Mouse (Mus musculus) myocyte (in vitro differentiated cells): ENCODE results near the gene Cend1. TPM values are rescaled to one million over a fixed set of nuclear protein-coding genes. Genes with fewer than 3 reads are reported as not detected.
A peak's percentile ranks its signal among the peaks of the same experiment; 100 is the strongest.

Source experiments
- H3K27me3 ChIP-seq: one replicate; pipeline ENCODE4 v1.6.1; 2011; ENCODE audit not compliant: control insufficient read depth, insufficient read depth, insufficient read length
- H3K36me3 ChIP-seq: one replicate; pipeline ENCODE4 v1.6.1; 2011; ENCODE audit not compliant: control insufficient read depth, insufficient read depth
- H3K4me2 ChIP-seq: one replicate; pipeline ENCODE4 v1.6.1; 2011; ENCODE audit warnings: low read depth, control low read depth
- H3K4me3 ChIP-seq: one replicate; pipeline ENCODE4 v1.5.1; 2011; ENCODE audit warnings: mild to moderate bottlenecking, control low read depth, moderate library complexity
- H3K79me2 ChIP-seq: one replicate; pipeline ENCODE4 v1.6.1; 2011; ENCODE audit not compliant: control insufficient read depth, insufficient read depth
- H3ac ChIP-seq: one replicate; pipeline ENCODE4 v1.6.1; 2011; ENCODE audit not compliant: control insufficient read depth, insufficient read length
- CEBPB ChIP-seq: IDR thresholded peaks from 2 replicates; pipeline ENCODE4 v1.6.1; 2011; ENCODE audit warnings: mild to moderate bottlenecking, moderate library complexity; ENCODE audit not compliant: poor library complexity, insufficient read depth, severe bottlenecking
- E2F4 ChIP-seq: IDR thresholded peaks from one replicate; pipeline ENCODE4 v1.6.1; 2011; ENCODE audit warnings: mild to moderate bottlenecking, control low read depth, moderate library complexity; ENCODE audit not compliant: insufficient read depth
- MAX ChIP-seq: IDR thresholded peaks from one replicate; pipeline ENCODE4 v1.6.1; 2011; ENCODE audit warnings: low read depth, mild to moderate bottlenecking, control low read depth
- MYOD1 ChIP-seq, 3 experiments: IDR thresholded peaks; one replicate each; pipeline ENCODE4 v1.6.1; 2011; ENCODE audit warnings: control low read depth in 2 of 3, low read depth in 2 of 3, mild to moderate bottlenecking in 2 of 3, moderate library complexity in 1 of 3; ENCODE audit not compliant: insufficient read length in 2 of 3, control insufficient read depth in 1 of 3
- MYOG ChIP-seq, 3 experiments: IDR thresholded peaks; one replicate each; pipeline ENCODE4 v1.6.1; 2011; ENCODE audit warnings: control low read depth in 2 of 3, low read depth in 2 of 3, mild to moderate bottlenecking in 2 of 3; ENCODE audit not compliant: insufficient read length in 2 of 3, control insufficient read depth in 1 of 3, insufficient read depth in 1 of 3
- POLR2A ChIP-seq: IDR thresholded peaks from one replicate; pipeline ENCODE4 v1.6.1; 2011; ENCODE audit warnings: low read depth, mild to moderate bottlenecking, control low read depth, moderate library complexity; ENCODE audit not compliant: insufficient read length
- POLR2AphosphoS2 ChIP-seq: IDR thresholded peaks from one replicate; pipeline ENCODE4 v1.6.1; 2011; ENCODE audit warnings: low read depth, control low read depth; ENCODE audit not compliant: insufficient read length
- REST ChIP-seq: IDR thresholded peaks from one replicate; pipeline ENCODE4 v1.6.1; 2011; ENCODE audit warnings: mild to moderate bottlenecking, control low read depth, moderate library complexity; ENCODE audit not compliant: insufficient read depth, insufficient read length
- SRF ChIP-seq: IDR thresholded peaks from one replicate; pipeline ENCODE4 v1.6.1; 2011; ENCODE audit warnings: low read depth; ENCODE audit not compliant: control insufficient read depth, insufficient read length
- TCF12 ChIP-seq: IDR thresholded peaks from one replicate; pipeline ENCODE4 v1.6.1; 2011; ENCODE audit warnings: mild to moderate bottlenecking, control low read depth; ENCODE audit not compliant: poor library complexity, insufficient read depth, severe bottlenecking
- TCF3 ChIP-seq: IDR thresholded peaks from one replicate; pipeline ENCODE4 v1.6.1; 2011; ENCODE audit warnings: low read depth, control low read depth; ENCODE audit not compliant: insufficient read length
- USF1 ChIP-seq: IDR thresholded peaks from one replicate; pipeline ENCODE4 v1.6.1; 2011; ENCODE audit warnings: low read depth, mild to moderate bottlenecking, control low read depth, moderate library complexity
- polyA plus RNA-seq: library from polyadenylated mRNA; unstranded; fragments of >200 nt; fragmentation: generic; extraction: Trizol; gene quantifications from one replicate; pipeline ENCODE4 v1.2.1, GENCODE M21; 2012; ENCODE audit warnings: missing spikeins

Gene Cend1
- polyA plus RNA-seq, 1 experiment, result 0.25 TPM

DNA sequence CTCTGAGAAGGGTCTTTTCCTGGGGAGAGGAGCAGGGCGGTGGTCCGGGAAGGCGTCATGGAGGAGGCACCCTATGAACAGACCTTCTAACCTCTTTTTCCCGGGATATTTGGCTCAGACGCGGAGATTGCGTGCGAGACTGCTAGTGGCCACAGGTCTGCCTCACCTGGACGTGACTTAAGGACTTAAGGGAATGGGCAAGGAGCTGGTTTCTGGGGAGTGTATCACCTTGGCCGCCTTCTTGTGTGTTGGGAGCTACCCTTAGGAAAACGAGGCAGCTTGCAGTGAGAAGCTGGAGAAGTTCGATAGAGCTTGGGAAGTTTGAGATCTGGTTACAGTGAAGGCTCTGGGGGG, 46.5 kb upstream of the Cend1 start:
- peaks cover 16% of the 10 kb centered on the region for H3K36me3 ChIP-seq
- peak overlapping the region; percentile 72 for H3ac ChIP-seq
- peak overlapping the region; percentile 80 for H3K4me3 ChIP-seq
- H3K4me2 ChIP-seq, result peak overlapping the region; percentile 95
- H3K27me3 ChIP-seq, result no peaks in the 10 kb centered on the region
- TF ChIP-seq E2F4, result no peak
- no peak for TF ChIP-seq USF1
- TF ChIP-seq TCF3, result no peak
- TF ChIP-seq CEBPB, result no peak
- no peak for TF ChIP-seq REST
- TF ChIP-seq MAX, result no peak
- no peak for TF ChIP-seq POLR2AphosphoS2
- no peak for TF ChIP-seq SRF
- no peak for TF ChIP-seq POLR2A
- no peak for TF ChIP-seq MYOG (IDR thresholded peaks at IDR 0.05; ENCODE audit: control insufficient read depth in 1 of 3, insufficient read depth in 1 of 3, insufficient read length in 2 of 3, low read depth in 2 of 3)
- H3K79me2 ChIP-seq, result peaks cover 67% of the 10 kb centered on the region

DNA sequence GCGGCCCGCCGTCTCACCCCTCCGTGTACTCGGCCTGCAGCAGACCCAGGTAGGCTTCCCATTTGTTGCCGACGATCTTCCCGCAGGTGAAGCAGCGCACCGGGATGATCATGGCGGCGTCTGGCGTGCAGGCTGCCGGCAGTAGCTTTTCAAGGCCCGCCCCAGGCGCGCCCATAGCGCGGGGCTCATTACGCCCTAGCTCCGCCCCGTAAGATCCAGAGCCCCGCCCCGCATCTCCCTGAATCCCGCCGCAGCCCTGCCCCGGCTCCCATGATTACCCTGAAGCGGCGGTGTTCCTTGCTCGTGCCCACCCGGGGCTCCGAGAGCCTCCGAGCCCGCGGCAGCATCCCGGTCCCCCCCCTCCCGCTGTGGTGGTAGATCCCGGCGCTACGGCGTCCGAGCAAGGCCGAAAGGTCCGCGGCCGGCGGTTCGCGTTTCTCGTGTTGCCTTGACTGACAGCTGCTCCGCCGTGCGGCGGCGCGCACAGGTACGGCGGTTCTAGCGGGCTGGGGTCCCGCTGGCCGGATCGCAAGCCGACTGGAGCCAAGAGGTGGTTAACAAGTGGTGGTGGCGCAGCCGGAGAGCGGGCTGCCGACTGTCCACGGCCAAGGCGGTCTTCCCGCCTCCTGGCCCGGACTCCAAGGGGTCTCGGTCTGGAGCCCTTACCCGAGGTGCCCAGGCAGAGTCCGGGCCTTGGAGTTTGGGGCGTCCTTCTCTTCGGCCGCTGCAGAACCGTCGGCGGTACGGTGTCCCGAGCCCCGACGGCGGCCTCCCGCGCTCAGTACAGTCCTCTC, 45.9 kb upstream of the Cend1 start, which contains the start of the genes Polr2l and Tspan4:
Gene Polr2l (minus strand): TSS at position 122 of the 794 bp plus-strand sequence.
Gene Tspan4 (plus strand): TSS at position 230 of the 794 bp plus-strand sequence.
- Histone ChIP-seq H3K4me2 (peak within 1 kb of the TSS; percentile 95), H3K36me3 (peaks cover 19% of the 10 kb centered on the region), H3K27me3 (no peaks in the 10 kb centered on the region), H3ac (peak within 1 kb of the TSS; percentile 72), H3K4me3 (peak within 1 kb of the TSS; percentile 80), H3K79me2 (peaks cover 68% of the 10 kb centered on the region)
- TF ChIP-seq POLR2AphosphoS2 (peak; percentile 49), MYOG (IDR thresholded peaks at IDR 0.05; ENCODE audit: control insufficient read depth in 1 of 3, insufficient read depth in 1 of 3, insufficient read length in 2 of 3, low read depth in 2 of 3) (peak in 2 of 3 experiments; percentile 70 to 78), MAX (no peak), MYOD1 (IDR thresholded peaks at IDR 0.05; ENCODE audit: control insufficient read depth in 1 of 3, insufficient read length in 2 of 3, low read depth in 2 of 3) (peak in 2 of 3 experiments; percentile 37 to 75), TCF3 (no peak), CEBPB (no peak), REST (no peak), POLR2A (peak; percentile 69), USF1 (no peak)

DNA sequence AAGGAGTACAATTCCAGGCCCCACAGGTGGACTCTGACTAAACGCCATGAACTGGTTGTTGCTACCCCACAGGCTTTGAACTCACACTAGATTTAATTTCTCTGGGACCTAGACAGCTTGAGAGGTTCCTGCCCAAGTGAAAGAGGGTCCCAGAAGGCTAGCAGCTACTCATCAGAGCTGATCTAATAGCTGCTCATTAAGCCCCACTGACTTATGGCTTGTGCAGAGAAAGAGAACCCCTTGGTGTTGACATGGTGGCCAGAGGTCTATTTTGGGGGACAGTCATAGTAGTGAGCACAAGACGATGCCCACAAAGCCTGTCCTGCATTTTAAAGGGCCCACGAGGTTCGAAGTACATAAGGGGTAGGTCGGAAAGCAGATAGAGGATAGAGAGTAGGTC, 44.9 kb upstream of the Cend1 start:
- peak overlapping the region; percentile 80 for H3K4me3 ChIP-seq
- TF ChIP-seq USF1 (no peak), MYOD1 (IDR thresholded peaks at IDR 0.05; ENCODE audit: control insufficient read depth in 1 of 3, insufficient read length in 2 of 3, low read depth in 2 of 3) (no peak), POLR2AphosphoS2 (no peak), MAX (no peak), MYOG (IDR thresholded peaks at IDR 0.05; ENCODE audit: control insufficient read depth in 1 of 3, insufficient read depth in 1 of 3, insufficient read length in 2 of 3, low read depth in 2 of 3) (no peak), E2F4 (no peak), TCF3 (no peak)
- H3K79me2 ChIP-seq, result peaks cover 69% of the 10 kb centered on the region
- H3K27me3 ChIP-seq, result no peaks in the 10 kb centered on the region
- H3ac ChIP-seq, result peak overlapping the region; percentile 72
- H3K36me3 ChIP-seq, result peaks cover 19% of the 10 kb centered on the region
- H3K4me2 ChIP-seq, result peak overlapping the region; percentile 92

DNA sequence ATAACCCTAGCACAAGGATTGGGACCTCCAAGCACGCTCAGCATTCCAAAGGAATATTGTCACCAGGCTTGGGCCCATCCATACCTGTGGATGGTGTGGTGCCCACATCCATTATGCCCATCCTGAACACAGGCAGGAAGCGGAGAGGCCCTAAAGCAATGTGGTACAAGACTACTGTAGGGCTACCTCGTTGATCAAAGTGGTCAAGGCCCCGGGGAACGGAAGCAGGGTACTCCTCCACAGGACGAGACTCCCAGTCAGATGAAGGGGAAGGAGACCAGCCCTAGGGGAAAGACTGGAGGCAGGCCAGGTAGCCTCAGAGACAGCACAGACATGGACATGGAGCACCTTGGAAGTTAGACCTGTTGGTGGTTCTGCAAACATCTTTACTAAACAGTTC, 43.5 kb upstream of the Cend1 start:
- H3K27me3 ChIP-seq, result no peaks in the 10 kb centered on the region
- H3K36me3 ChIP-seq, result peaks cover 19% of the 10 kb centered on the region
- no peak overlapping the region for H3ac ChIP-seq
- H3K79me2 ChIP-seq, result peaks cover 61% of the 10 kb centered on the region
- no peak overlapping the region for H3K4me2 ChIP-seq
- no peak for TF ChIP-seq CEBPB
- TF ChIP-seq POLR2A, result peak; percentile 10
- no peak for TF ChIP-seq REST
- TF ChIP-seq SRF, result no peak
- no peak for TF ChIP-seq MYOG (IDR thresholded peaks at IDR 0.05; ENCODE audit: control insufficient read depth in 1 of 3, insufficient read depth in 1 of 3, insufficient read length in 2 of 3, low read depth in 2 of 3)
- TF ChIP-seq MAX, result no peak
- TF ChIP-seq USF1, result no peak
- TF ChIP-seq POLR2AphosphoS2, result peak; percentile 71
- TF ChIP-seq MYOD1 (IDR thresholded peaks at IDR 0.05; ENCODE audit: control insufficient read depth in 1 of 3, insufficient read length in 2 of 3, low read depth in 2 of 3), result no peak
- TF ChIP-seq TCF3, result no peak
- TF ChIP-seq E2F4, result no peak
- TF ChIP-seq TCF12, result no peak
- no peak overlapping the region for H3K4me3 ChIP-seq

DNA sequence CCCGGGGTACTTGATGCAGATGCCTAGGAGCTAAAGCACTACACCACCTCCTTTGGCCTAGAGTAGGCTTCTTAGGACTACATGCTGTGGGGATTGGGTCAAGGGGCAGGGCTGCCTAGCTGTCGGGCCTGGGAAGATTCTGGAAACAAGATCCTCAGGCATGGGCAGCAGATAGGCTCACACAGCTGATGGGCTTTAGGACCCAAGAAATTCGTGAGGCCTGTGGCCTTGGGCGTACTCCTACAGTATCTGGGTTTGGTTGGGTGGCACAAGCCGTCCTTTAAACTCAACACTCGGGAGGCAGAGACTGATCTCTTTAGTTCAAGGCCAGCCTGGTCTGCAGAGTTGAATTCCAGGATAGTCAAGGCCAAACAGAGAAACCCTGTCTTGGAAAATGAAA, 42.9 kb upstream of the Cend1 start:
- H3K27me3 ChIP-seq, result no peaks in the 10 kb centered on the region
- H3K79me2 ChIP-seq, result peaks cover 55% of the 10 kb centered on the region
- peaks cover 19% of the 10 kb centered on the region for H3K36me3 ChIP-seq
- H3K4me2 ChIP-seq, result no peak overlapping the region
- H3ac ChIP-seq, result no peak overlapping the region
- TF ChIP-seq MAX (no peak), POLR2AphosphoS2 (peak; percentile 42)
- no peak overlapping the region for H3K4me3 ChIP-seq
